Mouse (Mus musculus): ENCODE measurements around the gene Atg4c. TPM values are rescaled to one million over a fixed set of nuclear protein-coding genes. Genes with fewer than 3 reads are reported as not detected.

The Atg4c gene
- polyA plus RNA-seq, 1 experiment from 2014 or later, result 12.7 TPM

DNA sequence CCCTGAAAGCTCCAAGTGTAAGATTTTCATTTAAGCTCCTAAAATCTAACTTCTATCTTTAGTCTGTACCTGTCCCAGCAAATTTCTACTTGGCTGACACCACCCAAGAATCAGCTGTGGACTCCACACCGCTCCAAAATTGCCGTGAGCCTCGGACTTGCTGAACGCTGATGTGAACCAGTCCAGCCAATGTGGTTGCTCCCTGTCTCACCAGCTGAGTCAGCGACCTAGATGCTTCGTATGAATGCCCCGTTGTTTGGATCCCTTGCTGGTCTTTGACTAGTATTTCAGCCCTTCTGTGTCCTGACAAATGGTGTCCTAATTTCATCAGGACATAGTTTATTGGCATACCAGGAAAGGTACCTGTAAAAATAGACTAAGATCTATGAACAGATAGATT is 19.5 kb upstream of the Atg4c start:
- no peaks in the 10 kb centered on the region for H3K9me3 ChIP-seq

DNA sequence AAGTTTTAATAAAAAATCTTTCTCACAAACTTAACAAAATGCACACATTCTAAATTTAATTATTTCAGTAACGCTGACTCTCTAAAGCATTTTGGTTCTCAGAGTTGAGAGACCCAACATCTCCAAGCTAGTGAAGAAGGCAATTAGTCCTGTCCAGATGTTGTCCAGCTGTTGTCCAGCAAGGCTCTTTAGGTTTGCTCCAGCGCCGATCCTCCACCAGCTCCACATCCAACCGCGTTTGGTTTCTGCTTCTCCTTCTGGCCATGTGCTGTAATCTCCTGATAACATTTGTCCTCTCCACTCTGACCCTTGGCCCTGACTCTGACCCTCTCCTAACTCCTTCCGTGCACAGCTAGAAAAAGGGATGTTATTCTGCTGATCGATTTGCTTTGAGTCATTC is 16.9 kb upstream of the Atg4c start:
- Histone ChIP-seq H3K4me2 (no peak overlapping the region), H3K9me3 (no peaks in the 10 kb centered on the region), H3K27ac (no peak overlapping the region), H3K27me3 (no peaks in the 10 kb centered on the region), H3K4me1 (no peaks in the 10 kb centered on the region), H3K36me3 (no peaks in the 10 kb centered on the region), H3K4me3 (no peak overlapping the region), H3K9ac (no peak overlapping the region)
- WGBS, result 43% methylated on average over 7 of the region's 7 CpGs
- ATAC-seq (ENCODE audit: borderline replicate concordance, extremely low read depth, low FRiP score, low TSS enrichment), result no peak

More for the DNA sequence above, 19.5 kb upstream of the Atg4c start:
- no peak for ATAC-seq (ENCODE audit: borderline replicate concordance, extremely low read depth, low FRiP score, low TSS enrichment)
- Histone ChIP-seq H3K4me2 (no peak overlapping the region), H3K27ac (no peak overlapping the region), H3K4me1 (no peaks in the 10 kb centered on the region), H3K4me3 (no peak overlapping the region), H3K9ac (no peak overlapping the region), H3K27me3 (no peaks in the 10 kb centered on the region), H3K36me3 (no peaks in the 10 kb centered on the region)
- 86% methylated on average over 7 of the region's 7 CpGs for WGBS

DNA sequence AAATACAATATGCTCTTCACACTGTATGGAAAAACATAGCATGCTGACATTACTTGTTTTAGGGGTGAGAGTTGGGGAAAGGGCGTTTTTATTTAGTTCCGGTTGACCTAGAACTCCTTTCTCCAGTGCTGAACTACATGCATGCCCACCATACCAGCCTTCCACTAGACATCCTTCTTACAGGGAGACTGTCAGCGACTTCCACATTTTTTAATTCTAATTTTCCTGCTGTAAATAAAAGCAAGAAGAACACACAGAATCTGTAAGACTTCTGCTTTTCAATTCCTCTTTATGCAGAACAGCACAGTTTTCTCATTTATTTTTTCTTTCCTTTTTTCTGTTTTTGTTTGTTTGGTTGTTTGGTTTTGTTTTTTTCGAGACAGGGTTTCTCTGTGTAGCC is 16.5 kb upstream of the Atg4c start:
- Histone ChIP-seq H3K4me3 (no peak overlapping the region), H3K36me3 (no peaks in the 10 kb centered on the region), H3K27ac (no peak overlapping the region), H3K27me3 (no peaks in the 10 kb centered on the region), H3K9ac (no peak overlapping the region), H3K4me2 (no peak overlapping the region), H3K9me3 (no peaks in the 10 kb centered on the region), H3K4me1 (no peaks in the 10 kb centered on the region)
- no peak for ATAC-seq (ENCODE audit: borderline replicate concordance, extremely low read depth, low FRiP score, low TSS enrichment)
- 85% methylated on average over 4 of the region's 4 CpGs for WGBS

DNA sequence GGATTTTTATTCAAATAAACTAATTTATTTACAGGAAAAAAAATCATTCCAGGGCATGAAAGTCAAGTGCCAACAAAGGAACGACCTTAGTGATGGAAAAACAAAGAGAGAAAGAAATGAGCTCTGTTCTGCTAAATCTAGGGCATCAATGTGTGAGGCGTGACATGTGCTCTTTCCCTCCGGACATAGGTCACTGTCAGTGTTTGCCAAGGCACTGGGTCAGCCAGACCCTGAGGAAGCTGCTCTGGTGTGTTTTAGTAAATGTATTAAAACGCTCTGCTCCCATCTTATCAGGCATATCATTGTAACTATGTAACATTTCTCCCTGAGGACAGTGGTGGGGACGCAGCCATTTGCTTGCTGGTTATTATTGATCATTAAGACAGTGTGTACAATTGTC is 14.9 kb upstream of the Atg4c start:
- no peak overlapping the region for H3K27ac ChIP-seq

DNA sequence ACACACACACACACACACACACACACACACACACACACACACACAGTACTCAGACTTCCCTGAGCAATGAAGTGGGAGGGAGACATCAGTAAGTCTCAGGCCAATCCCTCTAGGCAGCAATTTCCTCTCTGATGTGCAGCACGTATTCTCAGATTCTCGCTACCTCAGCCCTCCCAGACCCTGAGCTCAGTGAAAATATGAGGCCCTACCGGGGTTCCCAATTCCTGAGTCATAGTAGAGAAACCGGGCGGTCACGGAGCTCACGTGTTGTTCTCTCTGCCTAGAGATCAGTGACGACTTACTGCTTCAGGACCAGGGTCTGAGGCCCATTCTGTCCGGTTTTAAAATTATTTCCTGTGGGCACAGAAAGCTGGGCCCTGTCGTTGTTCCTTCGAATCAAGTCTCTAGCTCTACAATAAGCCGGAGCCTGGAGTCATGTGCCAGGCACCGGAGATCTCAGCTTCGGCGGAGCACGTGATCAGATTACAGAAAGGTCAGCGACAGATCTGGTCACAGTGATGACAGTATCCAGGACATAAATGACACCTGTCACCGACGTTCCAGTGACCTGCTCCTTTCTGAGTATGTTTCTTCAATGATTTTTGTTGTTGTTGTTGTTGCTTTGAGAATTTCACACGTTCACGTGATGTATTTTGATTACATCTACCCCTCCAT is 14.2 kb upstream of the Atg4c start:
- 63% methylated on average over 21 of the region's 21 CpGs for WGBS
- Histone ChIP-seq H3K4me1 (no peaks in the 10 kb centered on the region), H3K9me3 (no peaks in the 10 kb centered on the region), H3K27me3 (no peaks in the 10 kb centered on the region), H3K4me2 (no peak overlapping the region), H3K36me3 (no peaks in the 10 kb centered on the region), H3K4me3 (no peak overlapping the region), H3K9ac (no peak overlapping the region), H3K27ac (no peak overlapping the region)
- ATAC-seq (ENCODE audit: borderline replicate concordance, extremely low read depth, low FRiP score, low TSS enrichment), result no peak

More for the DNA sequence above, 14.9 kb upstream of the Atg4c start:
- Histone ChIP-seq H3K36me3 (no peaks in the 10 kb centered on the region), H3K4me3 (no peak overlapping the region), H3K27me3 (no peaks in the 10 kb centered on the region), H3K4me2 (no peak overlapping the region), H3K9me3 (no peaks in the 10 kb centered on the region), H3K4me1 (no peaks in the 10 kb centered on the region), H3K9ac (no peak overlapping the region)
- no peak for ATAC-seq (ENCODE audit: borderline replicate concordance, extremely low read depth, low FRiP score, low TSS enrichment)
- 67% methylated on average over 5 of the region's 5 CpGs for WGBS

DNA sequence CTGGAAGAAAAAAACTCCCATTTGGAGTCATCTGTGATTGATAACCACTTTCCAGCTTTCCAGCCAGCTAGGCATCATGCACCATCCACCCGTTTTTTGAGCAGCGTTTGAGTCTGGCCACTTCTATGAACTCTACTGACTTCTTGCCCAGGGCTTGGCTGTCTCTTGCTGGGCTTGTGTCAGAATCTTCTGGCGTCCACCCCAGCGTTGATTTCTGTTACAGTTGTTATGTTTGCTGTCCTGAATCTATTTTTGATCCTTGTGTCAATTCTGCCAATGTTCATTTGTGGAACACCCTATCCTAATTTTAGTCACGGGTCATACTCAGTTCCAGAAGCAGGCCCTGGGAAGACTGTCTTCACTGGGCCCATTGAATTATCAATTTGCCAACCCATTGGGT is 12.8 kb upstream of the Atg4c start:
- H3K4me2 ChIP-seq, result no peak overlapping the region
- no peak for ATAC-seq (ENCODE audit: borderline replicate concordance, extremely low read depth, low FRiP score, low TSS enrichment)
- no peaks in the 10 kb centered on the region for H3K4me1 ChIP-seq
- H3K9me3 ChIP-seq, result no peaks in the 10 kb centered on the region
- no peaks in the 10 kb centered on the region for H3K27me3 ChIP-seq
- no peak overlapping the region for H3K4me3 ChIP-seq
- 58% methylated on average over 5 of the region's 5 CpGs for WGBS
- no peak overlapping the region for H3K9ac ChIP-seq
- no peaks in the 10 kb centered on the region for H3K36me3 ChIP-seq
- H3K27ac ChIP-seq, result no peak overlapping the region

DNA sequence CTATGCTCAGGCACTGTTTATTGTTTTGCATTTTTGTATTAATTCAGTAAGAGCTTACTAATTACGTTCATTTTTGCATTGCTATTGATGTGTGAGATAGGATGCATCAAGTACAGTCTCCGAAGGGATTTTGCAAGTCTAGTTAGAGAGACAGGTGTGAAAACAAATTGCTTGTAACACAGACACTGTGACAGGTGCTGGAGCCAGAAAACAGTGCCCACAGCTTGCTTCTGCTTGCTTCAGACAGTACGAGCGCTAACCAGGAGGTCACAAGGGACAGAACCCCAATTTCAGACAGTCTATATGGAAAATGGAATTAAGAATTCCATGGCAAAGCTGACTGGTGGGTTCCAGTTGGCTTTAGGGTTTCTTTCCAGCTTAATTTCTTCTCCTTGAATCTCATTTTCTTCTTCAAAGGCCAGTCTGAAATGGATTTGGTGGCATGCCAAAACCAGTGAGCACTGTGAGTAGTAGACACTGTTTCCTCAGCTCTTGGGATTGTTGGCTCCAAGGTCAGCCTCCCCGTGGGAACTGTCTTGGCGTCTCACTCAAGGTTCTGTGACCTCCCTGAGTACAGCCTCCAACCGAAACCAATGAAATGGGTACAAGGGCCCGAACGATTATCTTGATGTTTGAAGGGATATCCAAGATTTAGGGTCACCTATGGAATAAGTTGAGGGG is 11.9 kb upstream of the Atg4c start:
- WGBS, result 64% methylated on average over 9 of the region's 9 CpGs
- no peak for ATAC-seq (ENCODE audit: borderline replicate concordance, extremely low read depth, low FRiP score, low TSS enrichment)

DNA sequence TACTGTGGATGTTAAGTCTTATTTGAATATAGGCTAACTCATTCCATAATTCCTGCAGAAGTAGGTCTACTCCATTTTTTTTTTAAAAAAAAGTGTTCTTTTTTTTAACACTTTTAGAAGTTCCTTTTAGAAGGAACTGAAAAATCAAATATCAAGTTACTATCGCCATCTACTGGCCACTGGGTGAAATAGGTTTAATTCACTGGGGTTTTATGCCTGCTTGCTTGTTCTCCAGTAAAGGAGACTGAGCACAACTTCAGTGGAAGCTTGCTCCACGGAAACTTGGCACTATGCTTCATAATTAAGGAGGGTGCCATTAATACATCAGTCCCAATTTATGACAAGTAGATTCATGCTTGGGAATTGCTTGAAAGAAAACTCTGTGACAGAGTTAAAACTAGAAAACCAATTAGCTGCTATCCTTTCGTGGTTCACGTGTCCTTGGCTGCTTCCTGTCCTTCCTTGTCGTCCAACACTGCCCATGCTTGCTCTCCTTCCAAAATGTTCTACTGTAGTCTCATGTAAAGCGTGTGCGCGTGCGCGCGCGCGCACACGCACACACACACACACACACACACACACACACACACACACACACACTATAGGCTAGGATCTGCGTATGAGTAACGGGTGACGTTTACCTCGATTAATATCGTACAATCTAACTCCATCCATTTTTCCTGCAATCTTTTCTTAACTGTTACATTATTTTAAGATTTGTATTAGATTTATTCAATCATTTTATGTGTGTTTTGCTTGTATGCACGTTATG is 10.9 kb upstream of the Atg4c start:
- Histone ChIP-seq H3K27ac (no peak overlapping the region), H3K27me3 (no peaks in the 10 kb centered on the region), H3K4me3 (no peak overlapping the region), H3K4me1 (no peaks in the 10 kb centered on the region), H3K4me2 (no peak overlapping the region), H3K9ac (no peak overlapping the region), H3K36me3 (no peaks in the 10 kb centered on the region), H3K9me3 (no peaks in the 10 kb centered on the region)
- 73% methylated on average over 20 of the region's 20 CpGs for WGBS
- ATAC-seq (ENCODE audit: borderline replicate concordance, extremely low read depth, low FRiP score, low TSS enrichment), result no peak

More for the DNA sequence above, 11.9 kb upstream of the Atg4c start:
- H3K4me2 ChIP-seq, result no peak overlapping the region
- no peaks in the 10 kb centered on the region for H3K9me3 ChIP-seq
- no peak overlapping the region for H3K27ac ChIP-seq
- H3K9ac ChIP-seq, result no peak overlapping the region
- H3K27me3 ChIP-seq, result no peaks in the 10 kb centered on the region
- no peaks in the 10 kb centered on the region for H3K4me1 ChIP-seq
- H3K4me3 ChIP-seq, result no peak overlapping the region
- H3K36me3 ChIP-seq, result no peaks in the 10 kb centered on the region

DNA sequence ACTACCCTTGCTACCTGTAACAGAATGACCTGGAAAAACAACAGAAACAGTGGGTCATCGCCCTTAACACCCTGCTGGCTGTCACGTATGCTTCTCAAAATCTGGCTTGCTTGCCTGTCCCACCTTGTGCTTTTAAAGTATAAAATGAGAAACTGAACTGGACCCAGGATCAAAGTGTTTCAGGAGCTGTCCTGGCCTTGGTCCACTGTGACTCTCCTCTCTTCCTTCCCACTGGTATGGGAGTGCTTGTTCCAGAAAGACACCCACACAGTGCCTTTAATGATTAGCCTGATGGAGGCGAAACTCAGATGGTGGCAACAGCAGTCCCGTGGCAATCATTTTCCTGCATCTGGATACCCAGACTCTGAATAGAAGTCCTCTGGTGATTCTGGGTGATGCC is 9.1 kb upstream of the Atg4c start:
- no peak overlapping the region for H3K4me2 ChIP-seq
- no peaks in the 10 kb centered on the region for H3K9me3 ChIP-seq
- ATAC-seq (ENCODE audit: borderline replicate concordance, extremely low read depth, low FRiP score, low TSS enrichment), result no peak
- H3K4me1 ChIP-seq, result no peaks in the 10 kb centered on the region
- no peak overlapping the region for H3K27ac ChIP-seq
- no peak overlapping the region for H3K4me3 ChIP-seq
- no peak overlapping the region for H3K9ac ChIP-seq
- H3K27me3 ChIP-seq, result no peaks in the 10 kb centered on the region
- no peaks in the 10 kb centered on the region for H3K36me3 ChIP-seq
- WGBS, result 59% methylated on average over 4 of the region's 4 CpGs

DNA sequence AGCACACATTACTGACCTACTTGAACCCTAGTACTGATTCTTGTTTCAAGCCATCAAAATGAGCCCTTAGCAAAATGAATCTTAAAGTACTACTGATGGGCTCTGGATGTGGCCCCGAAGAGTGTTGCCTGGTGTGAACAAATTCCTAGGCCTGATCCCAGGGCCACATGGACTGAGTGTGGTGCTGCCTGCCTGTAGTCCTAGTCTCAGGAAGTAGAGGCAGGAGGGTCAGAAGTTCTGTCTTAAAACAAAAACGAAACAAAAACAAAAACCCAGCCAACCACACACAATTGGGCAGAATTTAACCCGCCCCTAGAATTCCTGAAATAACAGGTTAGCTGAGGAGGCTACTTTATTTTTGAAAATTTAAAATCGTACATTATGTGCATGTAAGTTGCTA is 8.4 kb upstream of the Atg4c start:
- no peak overlapping the region for H3K27ac ChIP-seq
- H3K9me3 ChIP-seq, result no peaks in the 10 kb centered on the region
- H3K4me2 ChIP-seq, result no peak overlapping the region
- ATAC-seq (ENCODE audit: borderline replicate concordance, extremely low read depth, low FRiP score, low TSS enrichment), result no peak
- no peak overlapping the region for H3K9ac ChIP-seq
- no peak overlapping the region for H3K4me3 ChIP-seq
- no peaks in the 10 kb centered on the region for H3K4me1 ChIP-seq
- no peaks in the 10 kb centered on the region for H3K27me3 ChIP-seq
- no peaks in the 10 kb centered on the region for H3K36me3 ChIP-seq
- 71% methylated on average over 4 of the region's 4 CpGs for WGBS

DNA sequence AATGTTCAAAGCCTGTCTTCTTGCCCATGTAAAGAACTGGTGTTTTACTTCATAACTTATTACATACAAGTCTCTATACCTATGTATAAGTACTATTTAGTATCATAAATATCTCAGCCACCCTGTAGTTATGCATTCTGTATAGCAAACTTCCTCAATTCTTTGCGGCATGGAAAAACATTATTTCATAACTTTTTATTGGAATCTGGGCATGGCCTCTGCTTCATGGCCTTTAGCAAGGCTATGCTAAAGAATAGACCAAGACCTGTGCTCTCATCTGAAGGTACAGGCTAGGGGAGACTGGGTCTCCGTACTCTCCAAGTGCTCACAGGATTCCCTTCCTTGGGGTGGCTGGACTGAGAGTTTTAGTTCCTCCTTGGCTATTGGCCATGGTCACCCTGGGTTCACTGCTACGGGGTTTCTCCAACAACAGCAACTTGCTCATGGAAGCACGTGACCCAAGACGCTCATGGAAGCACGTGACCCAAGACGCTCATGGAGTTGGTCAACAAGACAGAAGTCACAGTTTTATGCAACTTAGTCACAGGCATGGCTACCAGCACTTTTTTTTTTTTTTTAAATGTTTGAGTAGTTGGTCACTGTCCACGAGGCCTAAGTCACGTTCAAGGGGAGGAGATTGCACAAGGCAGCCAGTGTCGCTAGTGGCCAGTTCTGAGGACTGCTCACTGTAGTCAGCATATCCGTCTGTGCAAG is 7.2 kb upstream of the Atg4c start:
- Histone ChIP-seq H3K4me1 (no peaks in the 10 kb centered on the region), H3K9ac (no peak overlapping the region), H3K36me3 (no peaks in the 10 kb centered on the region), H3K27me3 (no peaks in the 10 kb centered on the region), H3K27ac (no peak overlapping the region), H3K9me3 (no peaks in the 10 kb centered on the region), H3K4me2 (no peak overlapping the region), H3K4me3 (no peak overlapping the region)
- 84% methylated on average over 11 of the region's 11 CpGs for WGBS
- no peak for ATAC-seq (ENCODE audit: borderline replicate concordance, extremely low read depth, low FRiP score, low TSS enrichment)
